Mouse (Mus musculus): ENCODE data around the gene Drd5. TPM values are rescaled to one million over a fixed set of nuclear protein-coding genes. Genes with fewer than 3 reads are reported as not detected.

The Drd5 gene
- polyA plus RNA-seq, 1 experiment: not detected

- TF ChIP-seq CTCF (IDR thresholded peaks at IDR 0.05; ENCODE audit: borderline replicate concordance, insufficient read depth, low read length): no peak
- no peak for TF ChIP-seq POLR2A (IDR thresholded peaks at IDR 0.05; ENCODE audit: low read depth, low read length)
- H3K4me1 ChIP-seq (ENCODE audit: control insufficient read depth, insufficient read depth, low read length): no peaks in the 10 kb centered on the region
- H3K27ac ChIP-seq (ENCODE audit: insufficient read depth, low read length): no peak overlapping the region
- H3K4me3 ChIP-seq (ENCODE audit: insufficient read depth, low read length): no peak overlapping the region
These were observed 30.7 kb upstream of the Drd5 start for GRCm38 (mm10) chr5:38288476-38288875.

- Histone ChIP-seq H3K27ac (ENCODE audit: insufficient read depth, low read length) (no peak overlapping the region), H3K4me1 (ENCODE audit: control insufficient read depth, insufficient read depth, low read length) (no peaks in the 10 kb centered on the region), H3K4me3 (ENCODE audit: insufficient read depth, low read length) (no peak overlapping the region)
- TF ChIP-seq POLR2A (IDR thresholded peaks at IDR 0.05; ENCODE audit: low read depth, low read length): no peak
These were observed 17.3 kb upstream of the Drd5 start for GRCm38 (mm10) chr5:38301761-38302411.

- no peak for TF ChIP-seq POLR2A (IDR thresholded peaks at IDR 0.05; ENCODE audit: low read depth, low read length)
- no peak for TF ChIP-seq CTCF (IDR thresholded peaks at IDR 0.05; ENCODE audit: borderline replicate concordance, insufficient read depth, low read length)
- no peaks in the 10 kb centered on the region for H3K4me1 ChIP-seq (ENCODE audit: control insufficient read depth, insufficient read depth, low read length)
- H3K4me3 ChIP-seq (ENCODE audit: insufficient read depth, low read length): no peak overlapping the region
- H3K27ac ChIP-seq (ENCODE audit: insufficient read depth, low read length): no peak overlapping the region
These were observed 16.5 kb upstream of the Drd5 start for GRCm38 (mm10) chr5:38302651-38303050.

- TF ChIP-seq CTCF (IDR thresholded peaks at IDR 0.05; ENCODE audit: borderline replicate concordance, insufficient read depth, low read length) (no peak), POLR2A (IDR thresholded peaks at IDR 0.05; ENCODE audit: low read depth, low read length) (no peak)
- no peak overlapping the region for H3K4me3 ChIP-seq (ENCODE audit: insufficient read depth, low read length)
- H3K27ac ChIP-seq (ENCODE audit: insufficient read depth, low read length): no peak overlapping the region
- H3K4me1 ChIP-seq (ENCODE audit: control insufficient read depth, insufficient read depth, low read length): no peaks in the 10 kb centered on the region
These were observed 13.9 kb upstream of the Drd5 start for GRCm38 (mm10) chr5:38305241-38305640.

- H3K4me3 ChIP-seq (ENCODE audit: insufficient read depth, low read length): peak overlapping the region; percentile 30; the same call in 1 of the 2 replicates
- no peaks in the 10 kb centered on the region for H3K4me1 ChIP-seq (ENCODE audit: control insufficient read depth, insufficient read depth, low read length)
- TF ChIP-seq POLR2A (IDR thresholded peaks at IDR 0.05; ENCODE audit: low read depth, low read length): no peak
- TF ChIP-seq CTCF (IDR thresholded peaks at IDR 0.05; ENCODE audit: borderline replicate concordance, insufficient read depth, low read length): peak; percentile 96
- H3K27ac ChIP-seq (ENCODE audit: insufficient read depth, low read length): no peak overlapping the region
These were observed 11.7 kb upstream of the Drd5 start for GRCm38 (mm10) chr5:38307255-38308101.

- H3K27ac ChIP-seq (ENCODE audit: insufficient read depth, low read length): no peak overlapping the region
- TF ChIP-seq POLR2A (IDR thresholded peaks at IDR 0.05; ENCODE audit: low read depth, low read length): no peak
- peak; percentile 54; the same call in 1 of the 2 replicates for TF ChIP-seq CTCF (IDR thresholded peaks at IDR 0.05; ENCODE audit: borderline replicate concordance, insufficient read depth, low read length)
- H3K4me3 ChIP-seq (ENCODE audit: insufficient read depth, low read length): no peak overlapping the region
- no peaks in the 10 kb centered on the region for H3K4me1 ChIP-seq (ENCODE audit: control insufficient read depth, insufficient read depth, low read length)
These were observed 10.3 kb upstream of the Drd5 start for GRCm38 (mm10) chr5:38308873-38309272.

- TF ChIP-seq POLR2A (IDR thresholded peaks at IDR 0.05; ENCODE audit: low read depth, low read length) (no peak), CTCF (IDR thresholded peaks at IDR 0.05; ENCODE audit: borderline replicate concordance, insufficient read depth, low read length) (no peak)
- Histone ChIP-seq H3K4me1 (ENCODE audit: control insufficient read depth, insufficient read depth, low read length) (no peaks in the 10 kb centered on the region), H3K4me3 (ENCODE audit: insufficient read depth, low read length) (no peak overlapping the region), H3K27ac (ENCODE audit: insufficient read depth, low read length) (no peak overlapping the region)
These were observed 9.4 kb upstream of the Drd5 start for GRCm38 (mm10) chr5:38309795-38310194.

GRCm38 (mm10) chr5:38333381-38333780, 14.2 kb downstream of the Drd5 start:
- H3K4me1 ChIP-seq (ENCODE audit: control insufficient read depth, insufficient read depth, low read length): no peaks in the 10 kb centered on the region

GRCm38 (mm10) chr5:38334582-38334981, 15.4 kb downstream of the Drd5 start:
- no peak overlapping the region for H3K4me3 ChIP-seq (ENCODE audit: insufficient read depth, low read length)
- H3K27ac ChIP-seq (ENCODE audit: insufficient read depth, low read length): no peak overlapping the region
- no peaks in the 10 kb centered on the region for H3K4me1 ChIP-seq (ENCODE audit: control insufficient read depth, insufficient read depth, low read length)
- TF ChIP-seq CTCF (IDR thresholded peaks at IDR 0.05; ENCODE audit: borderline replicate concordance, insufficient read depth, low read length) (no peak), POLR2A (IDR thresholded peaks at IDR 0.05; ENCODE audit: low read depth, low read length) (no peak)

More at GRCm38 (mm10) chr5:38333381-38333780, 14.2 kb downstream of the Drd5 start:
- Histone ChIP-seq H3K4me3 (ENCODE audit: insufficient read depth, low read length) (no peak overlapping the region), H3K27ac (ENCODE audit: insufficient read depth, low read length) (no peak overlapping the region)
- TF ChIP-seq CTCF (IDR thresholded peaks at IDR 0.05; ENCODE audit: borderline replicate concordance, insufficient read depth, low read length): no peak
- no peak for TF ChIP-seq POLR2A (IDR thresholded peaks at IDR 0.05; ENCODE audit: low read depth, low read length)

GRCm38 (mm10) chr5:38343101-38343500, 23.9 kb downstream of the Drd5 start:
- no peak overlapping the region for H3K27ac ChIP-seq (ENCODE audit: insufficient read depth, low read length)
- no peak overlapping the region for H3K4me3 ChIP-seq (ENCODE audit: insufficient read depth, low read length)
- TF ChIP-seq CTCF (IDR thresholded peaks at IDR 0.05; ENCODE audit: borderline replicate concordance, insufficient read depth, low read length) (no peak), POLR2A (IDR thresholded peaks at IDR 0.05; ENCODE audit: low read depth, low read length) (no peak)
- no peaks in the 10 kb centered on the region for H3K4me1 ChIP-seq (ENCODE audit: control insufficient read depth, insufficient read depth, low read length)
